Mouse (Mus musculus) adrenal gland, adult 8-10 months (tissue): ENCODE results near the gene Dexi. TPM values are rescaled to one million over a fixed set of nuclear protein-coding genes. Genes with fewer than 3 reads are reported as not detected.
A peak's percentile ranks its signal among the peaks of the same experiment; 100 is the strongest.

ENCODE experiments used
- DNase-seq: peaks from one replicate; pipeline ENCODE4 v3.0.0; 2022
- total RNA-seq, 4 experiments: library from RNA; stranded (reverse); gene quantifications; 2 replicates each; pipeline ENCODE4 v1.2.4; 2022

The Dexi gene
- total RNA-seq, 4 experiments from 2014 or later, result 21.3 to 29.9 (median 25.9) TPM

DNA sequence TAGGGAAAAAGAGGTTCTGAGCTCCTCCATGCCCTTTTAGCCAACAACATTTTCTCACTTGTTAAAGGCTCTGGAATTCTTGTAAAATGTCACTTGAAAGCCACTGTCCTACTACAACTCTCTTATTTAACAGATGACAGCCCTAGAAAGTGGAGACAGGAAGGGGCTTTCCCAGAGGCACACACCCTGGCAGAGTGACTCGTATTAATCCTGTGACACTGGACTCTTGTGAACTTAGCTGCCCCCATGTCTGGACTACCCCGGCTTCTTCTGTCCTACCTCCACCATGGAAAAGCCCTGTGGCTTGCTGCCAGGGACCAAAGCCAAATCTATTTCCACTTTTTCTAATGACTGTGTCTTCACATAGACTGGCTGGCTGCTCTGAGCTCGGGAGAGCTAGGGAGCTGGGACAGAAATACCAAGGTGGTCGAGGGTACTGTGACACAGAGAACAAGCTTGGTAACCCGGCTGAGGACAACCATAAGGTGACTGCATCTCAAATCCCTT is 44.7 kb downstream of the Dexi start:
- no peak for DNase-seq

DNA sequence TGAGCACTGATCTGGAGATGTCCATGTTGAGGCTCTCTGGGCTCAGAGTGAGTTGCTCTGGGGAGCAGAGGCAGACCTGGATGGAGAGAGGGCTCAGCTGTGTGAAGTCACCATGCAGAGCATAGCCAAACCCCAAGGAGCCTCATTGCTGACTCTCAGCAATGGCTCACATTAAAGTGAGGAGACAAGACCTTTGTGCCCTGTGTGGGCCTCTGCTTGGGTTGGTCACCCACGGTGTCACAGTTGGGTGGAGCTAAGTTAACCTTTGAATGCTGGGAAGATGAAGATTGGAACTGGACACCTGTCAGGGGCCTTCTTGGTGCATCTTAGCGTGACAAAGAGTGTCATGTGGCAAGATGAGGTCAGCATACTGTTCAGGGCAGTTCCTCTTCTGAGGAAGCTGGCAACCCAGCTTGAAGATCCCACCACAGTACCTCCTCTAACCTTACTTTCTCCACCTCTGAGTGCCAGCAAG is 47.0 kb downstream of the Dexi start:
- DNase-seq, result no peak

DNA sequence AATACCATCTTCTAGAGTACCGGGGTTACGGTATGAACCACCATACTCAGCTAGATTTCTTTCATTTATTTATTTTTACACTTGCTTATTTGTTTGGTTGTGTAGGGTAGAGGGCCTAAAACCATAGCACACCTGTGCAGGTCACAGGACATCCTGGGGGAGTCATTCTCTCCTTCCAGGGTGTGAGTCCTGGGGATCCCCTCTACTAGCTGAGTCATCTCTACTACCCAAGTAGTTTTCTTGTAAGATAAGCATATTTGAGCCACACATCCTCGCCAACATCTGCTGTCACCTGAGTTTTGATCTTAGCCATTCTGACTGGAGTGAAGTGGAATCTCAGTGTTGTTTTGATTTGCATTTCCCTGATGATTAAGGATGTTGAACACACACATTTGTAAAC is 50.3 kb downstream of the Dexi start:
- no peak for DNase-seq

DNA sequence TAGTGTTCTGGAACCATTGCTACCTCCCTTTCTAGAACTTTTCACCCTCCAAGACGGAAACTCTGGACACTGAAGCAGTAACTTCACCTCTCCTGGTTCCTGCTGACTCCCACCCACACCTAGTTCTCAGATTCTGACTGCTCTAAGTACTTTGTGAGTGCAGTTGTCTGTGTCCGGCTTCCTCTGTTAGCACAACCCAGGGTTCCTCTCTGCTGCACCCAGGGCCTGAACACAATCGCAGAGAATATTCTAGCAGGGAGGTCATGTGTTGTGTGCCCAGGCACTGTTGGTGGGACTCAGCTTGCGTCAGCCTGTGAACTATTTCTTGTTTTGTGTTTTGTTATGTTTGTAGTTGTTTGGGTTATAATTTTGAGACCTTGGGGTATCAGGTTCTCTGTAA is 51.1 kb downstream of the Dexi start:
- DNase-seq, result no peak

DNA sequence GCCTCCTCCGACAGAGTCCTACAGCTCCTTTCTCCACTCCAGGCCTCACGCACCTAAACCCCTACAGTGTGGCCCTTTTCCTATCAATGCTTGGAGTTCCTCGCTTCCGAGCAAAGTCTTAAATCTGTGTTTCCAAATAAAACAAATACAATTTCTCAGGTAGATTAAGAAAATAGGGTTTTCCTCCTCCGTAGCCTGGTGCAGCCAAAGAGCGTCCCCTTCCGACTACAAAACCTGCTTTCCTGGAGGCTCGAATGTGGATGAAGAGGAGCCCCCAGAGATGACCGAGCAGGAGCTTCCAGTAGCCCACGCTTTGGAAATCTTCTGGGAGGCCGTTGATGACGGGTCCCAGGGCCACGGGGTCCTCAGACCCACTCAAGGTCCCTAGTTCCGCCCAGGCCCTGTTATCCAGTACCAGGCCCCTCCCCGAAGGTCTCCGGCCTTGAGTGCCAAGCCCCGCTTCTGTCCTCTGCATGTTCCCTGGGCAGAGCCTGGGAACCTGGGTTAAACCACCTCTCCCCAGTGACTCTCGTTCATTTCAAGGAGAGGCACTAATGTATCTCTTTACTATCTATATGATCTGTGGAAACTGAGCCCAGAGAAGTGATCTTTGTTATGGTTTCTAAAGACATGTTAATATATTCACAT is 52.2 kb downstream of the Dexi start:
- DNase-seq, result no peak

DNA sequence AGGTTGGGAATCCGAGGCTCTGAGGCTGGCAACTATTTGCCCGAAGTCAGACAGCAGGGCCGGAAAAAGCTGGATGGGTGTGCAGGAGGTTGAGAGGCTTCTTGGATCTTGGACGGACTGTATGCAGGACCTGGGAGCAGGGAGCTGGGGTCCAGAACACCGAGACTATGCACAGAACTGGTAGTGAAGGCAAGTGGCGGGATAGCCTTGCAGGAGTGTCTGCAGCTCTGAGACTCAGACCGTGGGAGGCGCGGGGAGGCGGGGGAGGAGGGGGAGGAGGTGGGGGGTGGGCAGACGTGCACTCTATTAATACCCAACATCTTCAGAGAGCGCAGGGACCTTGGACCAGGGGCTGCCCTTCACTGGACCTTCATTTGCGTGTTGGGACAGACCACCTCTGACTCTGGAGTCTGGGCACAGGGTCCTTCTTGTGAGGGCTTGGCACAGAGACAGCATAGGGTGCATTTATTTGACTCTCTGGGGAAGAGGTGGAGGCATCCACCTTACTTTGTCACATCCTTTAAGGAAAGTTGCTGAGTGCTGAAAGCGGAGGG is 52.9 kb downstream of the Dexi start:
- DNase-seq, result no peak

DNA sequence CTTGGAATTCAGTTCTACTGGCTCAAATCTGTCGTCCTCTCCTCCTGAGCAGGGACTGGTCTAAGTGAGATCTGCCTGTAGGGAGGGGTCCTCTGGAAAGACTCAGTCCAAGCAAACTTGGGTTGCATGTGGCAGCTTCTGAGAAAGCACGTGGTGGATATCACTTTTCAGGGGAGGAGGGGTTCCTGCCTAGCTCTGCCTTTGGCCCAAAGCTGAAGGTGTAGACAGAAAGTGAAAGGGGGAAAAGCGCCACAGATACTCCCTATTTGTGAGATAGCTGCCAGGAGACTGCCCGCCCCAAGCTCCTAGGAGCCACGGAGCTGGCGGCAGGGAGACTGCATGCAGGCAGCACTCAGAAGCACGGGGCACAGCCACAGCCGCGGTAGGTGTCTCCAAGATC is 53.4 kb downstream of the Dexi start:
- DNase-seq, result no peak

DNA sequence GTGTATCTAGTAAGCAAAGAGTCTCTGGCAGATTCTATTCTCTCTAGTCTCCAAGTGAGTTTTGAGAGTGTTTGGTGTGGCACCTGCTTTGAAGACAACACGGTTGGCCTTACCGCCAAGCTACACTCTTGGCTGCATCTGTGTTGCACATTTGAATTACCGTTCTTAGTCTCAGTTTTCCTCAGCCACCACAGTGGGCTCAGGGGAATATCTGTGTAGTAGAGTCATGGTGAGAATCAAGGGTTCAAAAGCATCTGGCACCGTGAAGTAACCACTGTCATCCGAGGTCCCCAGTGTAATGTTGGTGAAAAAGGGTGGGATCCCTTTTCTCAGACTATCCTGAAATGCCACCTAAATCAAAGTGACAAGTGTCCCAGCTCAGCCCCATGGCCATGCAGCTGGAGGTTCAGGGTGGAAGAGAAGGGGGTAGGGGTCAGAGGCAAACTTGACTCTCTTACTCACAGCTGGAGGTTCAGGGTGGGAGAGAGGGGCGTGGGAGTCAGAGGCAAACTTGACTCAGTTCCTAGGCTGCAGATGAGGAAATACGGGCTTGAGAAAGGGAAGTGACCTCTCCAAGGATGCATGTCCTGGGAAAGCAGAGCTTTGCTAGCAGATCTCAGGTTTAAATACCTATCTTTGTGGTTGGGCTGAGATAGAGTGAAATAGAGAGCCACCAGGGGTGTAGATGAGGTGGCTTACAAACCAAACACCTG is 53.9 kb downstream of the Dexi start:
- no peak for DNase-seq

DNA sequence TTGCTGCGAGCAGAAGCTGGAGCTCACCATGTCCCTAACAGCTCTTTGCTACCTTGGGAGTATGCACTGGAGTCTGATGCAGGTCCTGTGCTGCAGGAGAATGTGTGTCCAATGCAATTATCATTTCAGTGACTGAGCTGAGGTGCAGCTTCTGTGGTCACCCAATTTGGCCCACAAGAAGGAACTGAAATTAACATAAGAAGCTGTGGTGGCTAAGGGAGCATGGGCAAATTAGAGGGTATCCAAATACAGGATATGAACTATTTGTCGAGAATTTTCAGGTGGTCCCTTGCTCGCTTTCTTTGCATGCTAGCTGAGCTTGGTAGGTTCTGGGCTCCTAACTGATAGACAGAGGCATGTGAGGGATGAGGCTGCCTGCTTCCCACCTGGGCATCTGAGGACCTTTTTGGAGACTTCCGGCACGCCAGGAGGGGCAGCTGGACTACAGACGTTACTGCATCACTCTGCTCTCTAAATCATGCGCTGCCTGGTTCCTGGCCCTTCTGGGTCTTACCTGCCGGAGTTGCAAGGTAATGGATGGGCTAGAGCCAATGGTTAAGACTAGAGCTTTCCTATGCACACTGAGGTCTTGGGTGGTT is 54.9 kb downstream of the Dexi start:
- DNase-seq, result no peak

DNA sequence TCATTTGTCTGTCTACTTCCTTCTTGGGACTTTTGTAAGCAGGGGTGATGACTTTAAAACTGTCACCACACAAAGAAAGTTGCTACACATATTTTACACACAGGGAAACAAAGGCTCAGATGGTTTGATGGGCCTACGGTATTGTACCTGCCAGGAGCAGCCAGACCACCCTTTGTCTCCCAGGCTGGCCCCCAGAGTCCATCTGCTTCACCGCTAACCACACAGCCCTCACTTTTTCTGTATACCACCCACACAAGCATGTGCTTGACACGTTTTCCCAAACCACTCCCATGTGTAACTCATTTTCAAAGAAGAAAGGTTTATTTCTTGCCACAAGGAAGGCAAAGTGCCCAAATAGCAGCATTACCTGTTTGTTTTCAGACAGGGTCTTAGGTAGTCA is 55.9 kb downstream of the Dexi start:
- DNase-seq, result no peak

DNA sequence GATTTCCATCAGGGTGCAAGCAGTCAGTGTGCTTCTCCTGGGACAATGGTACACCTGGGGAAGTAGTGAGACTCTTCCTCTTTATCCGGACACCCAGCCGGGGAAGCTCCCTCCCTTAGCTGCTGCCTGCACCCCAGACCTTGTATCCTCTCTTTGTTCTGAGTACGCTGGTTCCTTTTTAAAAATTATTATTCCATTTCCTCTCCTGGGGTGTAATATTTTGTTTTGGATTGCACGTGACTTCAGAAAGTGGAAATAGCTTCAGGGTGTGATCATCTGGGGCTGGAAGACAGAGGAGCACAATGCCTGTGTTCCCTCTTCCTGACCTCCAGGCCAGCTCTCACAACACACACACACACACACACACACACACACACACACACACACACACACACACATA is 60.5 kb downstream of the Dexi start:
- DNase-seq, result peak; percentile 14

DNA sequence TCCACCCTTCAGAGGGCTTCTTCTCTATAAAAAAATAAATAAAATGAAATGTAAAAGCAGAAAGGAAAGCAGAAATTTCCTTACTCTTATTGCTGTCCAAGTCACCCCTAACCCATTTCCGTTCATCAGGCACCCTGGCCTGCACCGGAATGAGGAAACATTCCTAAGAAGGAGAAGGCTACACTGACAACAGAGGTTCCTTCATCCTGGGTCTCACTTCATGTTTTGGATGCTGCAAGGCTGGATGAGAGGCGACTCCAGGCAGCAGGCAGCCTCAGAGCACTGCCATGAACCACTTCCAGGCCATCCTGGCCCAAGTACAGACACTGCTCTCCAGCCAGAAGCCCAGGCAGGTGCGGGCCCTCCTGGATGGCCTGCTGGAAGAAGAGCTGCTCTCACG is 63.0 kb downstream of the Dexi start, which contains the start of gene Ciita:
TSS of gene Ciita (plus strand) at position 203 of the 400 bp plus-strand sequence.
- no peak for DNase-seq

DNA sequence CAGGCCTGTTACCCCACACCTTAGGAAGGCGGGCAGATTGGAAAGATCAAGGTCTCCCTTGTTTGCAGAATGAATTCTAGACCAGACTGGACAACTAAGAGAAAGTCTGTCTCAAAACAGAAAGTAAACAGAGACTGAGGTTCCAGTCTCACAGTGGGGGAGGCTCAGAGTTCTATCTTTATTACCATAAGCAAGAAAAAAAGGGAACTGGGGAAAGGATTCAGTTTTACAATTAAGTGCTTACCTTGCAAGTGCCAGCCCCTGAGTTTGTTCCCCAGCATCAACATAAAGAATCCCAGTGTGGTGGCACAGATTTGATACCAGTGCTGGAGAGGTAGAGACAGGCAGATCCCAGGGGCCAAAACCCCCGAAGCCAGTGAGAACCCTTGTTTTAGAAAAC is 66.9 kb downstream of the Dexi start:
- DNase-seq, result no peak

DNA sequence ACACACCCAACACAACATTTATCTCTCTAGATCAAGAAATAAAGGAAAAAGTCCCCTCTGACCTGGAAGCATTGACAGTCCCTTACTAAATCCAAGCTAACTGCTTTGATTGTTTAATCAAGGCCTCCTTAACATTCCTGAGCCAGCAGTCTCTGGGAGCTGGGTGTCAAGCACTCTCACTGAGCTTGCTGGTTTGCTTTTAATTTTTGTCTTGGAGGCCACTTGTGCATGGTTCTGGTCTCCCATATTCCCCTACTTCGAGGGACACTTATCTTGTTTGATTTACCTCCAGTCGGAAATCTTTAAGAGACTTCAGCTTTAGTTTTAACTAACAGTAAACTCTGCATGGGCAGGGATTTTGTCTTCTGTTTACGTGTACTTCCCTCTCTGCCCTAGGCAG is 67.9 kb downstream of the Dexi start:
- no peak for DNase-seq

DNA sequence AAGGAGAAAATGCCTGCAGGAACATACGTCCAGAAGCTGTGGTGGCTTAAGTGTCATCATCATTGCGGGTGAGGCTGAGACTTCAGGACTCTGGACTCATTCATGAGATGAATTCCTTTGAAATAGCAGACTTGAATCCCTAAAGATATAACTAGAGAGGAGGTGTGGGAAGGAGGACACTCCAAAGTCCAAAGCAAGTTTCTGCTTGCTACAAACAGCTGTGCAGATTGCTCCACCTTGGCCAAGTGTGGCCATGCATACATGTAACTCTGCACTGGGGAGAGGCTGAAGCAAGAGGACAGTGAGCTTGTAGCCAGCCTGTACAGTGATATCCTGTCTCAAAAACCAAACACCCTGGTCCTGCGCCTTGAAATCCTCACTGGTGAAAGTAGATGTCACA is 70.9 kb downstream of the Dexi start:
- no peak for DNase-seq

DNA sequence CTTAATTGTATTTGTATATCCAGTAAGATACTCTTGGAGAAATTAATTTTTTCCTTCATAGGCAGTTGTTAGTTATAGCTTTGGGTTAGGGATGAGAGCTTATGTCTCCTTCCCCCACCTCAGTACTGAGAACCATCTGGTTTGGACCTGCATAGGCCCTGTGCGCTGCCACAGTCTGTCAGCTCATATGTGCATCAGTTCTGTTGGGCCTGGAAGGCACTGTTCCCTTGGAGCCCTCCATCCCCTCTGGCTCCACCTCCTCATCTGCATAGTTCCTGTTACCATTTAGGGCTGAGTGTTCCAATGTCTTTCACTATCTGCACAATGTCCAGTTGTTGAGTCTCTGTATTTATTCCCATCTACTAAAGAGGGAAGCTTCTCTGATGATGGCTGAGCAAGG is 74.7 kb downstream of the Dexi start:
- no peak for DNase-seq

DNA sequence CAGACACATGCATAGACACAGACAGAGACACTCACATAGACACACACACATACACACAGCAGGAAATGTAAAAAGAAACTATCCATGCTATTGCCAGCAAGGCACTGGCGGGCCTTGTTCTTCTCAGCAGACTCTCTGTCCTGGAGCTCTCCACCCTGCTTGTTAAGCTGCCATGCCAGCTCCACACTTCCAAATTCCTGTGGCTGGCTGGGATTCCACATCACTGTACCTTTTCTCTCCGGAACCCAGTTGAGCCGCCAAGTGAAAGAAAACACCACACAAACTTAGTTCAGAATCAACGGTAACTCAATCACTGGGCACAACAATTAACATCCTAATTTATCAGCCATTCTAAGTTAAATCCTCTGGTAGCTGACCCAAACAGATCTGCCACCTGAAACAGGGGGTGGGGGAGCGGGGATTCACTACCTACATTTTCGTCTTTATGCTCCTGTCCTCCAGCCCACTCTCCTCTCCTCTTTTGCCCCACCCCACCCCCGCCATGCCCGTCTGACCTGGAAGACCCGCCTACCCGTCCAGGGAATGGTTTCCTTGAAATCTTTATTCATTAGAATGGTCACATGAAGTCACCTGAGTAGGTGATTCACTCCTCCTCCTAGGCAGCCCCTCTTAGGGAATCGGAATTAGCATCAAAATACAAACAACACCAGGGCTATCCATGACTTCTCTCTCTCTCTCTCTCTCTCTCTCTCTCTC is 75.3 kb downstream of the Dexi start:
- no peak for DNase-seq

DNA sequence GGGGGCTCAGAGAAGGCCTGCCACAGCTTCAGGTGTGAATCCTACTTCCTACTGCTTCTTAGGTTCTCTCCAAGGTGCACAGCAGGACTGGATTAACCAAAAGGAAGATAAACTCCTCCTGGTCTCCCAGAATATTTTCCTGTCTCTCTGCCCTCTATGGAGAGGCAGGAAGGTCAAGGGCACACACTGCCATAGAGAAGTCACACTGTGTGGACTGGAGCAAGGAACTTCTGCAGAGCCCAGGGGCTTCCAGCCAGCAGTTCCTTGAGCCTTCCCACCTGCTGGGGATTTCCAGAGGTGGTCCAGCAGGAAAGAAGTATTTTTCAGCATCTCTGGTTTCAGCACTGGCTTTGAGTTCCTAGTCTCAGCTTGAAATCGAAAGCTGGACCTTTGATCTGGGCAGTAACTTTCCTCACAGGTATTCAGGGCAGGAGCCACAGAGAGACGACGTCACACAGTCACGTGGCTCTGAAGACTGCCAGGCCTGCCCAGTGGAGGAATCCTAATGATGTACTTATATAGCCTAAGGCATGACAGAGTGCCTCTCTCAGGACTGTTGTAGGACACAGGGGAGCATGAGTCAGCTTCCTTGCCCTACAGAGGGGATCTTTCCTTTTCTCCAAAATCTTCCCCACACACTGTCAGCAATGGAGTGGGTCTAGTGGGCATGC is 77.7 kb downstream of the Dexi start:
- no peak for DNase-seq

DNA sequence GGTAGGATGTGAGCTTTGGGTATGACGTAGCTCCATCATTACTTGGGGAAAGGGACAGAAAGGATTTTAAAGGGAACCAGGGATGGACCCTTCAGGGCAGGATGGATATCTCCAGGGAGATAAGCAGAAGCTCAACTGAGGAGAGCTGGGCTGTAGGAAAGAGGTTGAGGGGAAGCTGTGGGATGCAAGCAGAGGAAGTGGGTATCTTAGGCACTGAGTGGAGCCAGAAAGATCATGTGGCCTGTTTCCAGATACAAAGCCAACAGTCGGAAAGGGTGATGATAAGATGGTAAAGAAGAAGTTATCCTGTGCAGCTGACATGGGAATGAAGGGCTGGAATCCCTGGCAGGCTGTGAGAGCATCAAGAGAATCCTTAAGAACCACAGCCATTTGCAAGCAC is 81.7 kb downstream of the Dexi start:
- DNase-seq, result no peak

DNA sequence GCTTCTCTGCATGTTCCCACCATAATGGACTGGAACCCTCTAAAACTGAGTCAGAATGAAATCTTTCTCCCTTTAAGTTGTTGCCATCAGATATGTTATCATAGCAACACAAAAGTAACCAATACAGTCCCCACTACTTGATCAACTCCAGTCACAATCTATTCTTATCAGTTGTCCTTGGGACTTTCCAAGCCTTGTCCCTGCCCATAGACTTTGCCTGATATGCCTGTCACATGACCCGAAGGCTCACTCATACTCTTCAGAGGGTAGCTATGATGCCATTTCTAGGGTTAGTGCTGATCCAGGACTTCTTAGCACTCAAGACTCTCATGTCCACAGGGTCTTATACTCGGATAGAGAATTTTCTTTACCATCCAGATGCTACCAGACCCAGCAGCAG is 82.7 kb downstream of the Dexi start:
- DNase-seq, result no peak

DNA sequence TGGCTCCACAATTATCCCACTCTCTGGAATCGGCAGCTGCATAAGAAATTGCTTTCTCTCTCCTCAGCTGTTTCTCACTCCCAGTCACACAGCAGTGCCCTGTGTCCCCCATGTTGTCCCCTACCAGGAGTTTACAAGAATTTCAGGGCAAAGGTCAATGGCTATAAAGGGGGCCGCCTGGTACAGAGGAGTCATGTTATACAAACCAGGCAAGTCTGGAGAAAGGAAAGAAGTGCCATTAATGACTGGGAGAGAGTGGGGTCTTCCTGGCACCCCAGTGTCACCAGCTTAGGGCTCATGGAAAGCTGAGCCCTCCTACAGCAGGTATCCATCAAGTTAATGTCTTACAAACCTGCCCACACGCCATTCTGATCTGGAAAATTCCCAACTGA is 88.3 kb downstream of the Dexi start:
- DNase-seq, result no peak
